8 mouse cellular contexts compared by ENCODE assay signal in the genomic region with DNA sequence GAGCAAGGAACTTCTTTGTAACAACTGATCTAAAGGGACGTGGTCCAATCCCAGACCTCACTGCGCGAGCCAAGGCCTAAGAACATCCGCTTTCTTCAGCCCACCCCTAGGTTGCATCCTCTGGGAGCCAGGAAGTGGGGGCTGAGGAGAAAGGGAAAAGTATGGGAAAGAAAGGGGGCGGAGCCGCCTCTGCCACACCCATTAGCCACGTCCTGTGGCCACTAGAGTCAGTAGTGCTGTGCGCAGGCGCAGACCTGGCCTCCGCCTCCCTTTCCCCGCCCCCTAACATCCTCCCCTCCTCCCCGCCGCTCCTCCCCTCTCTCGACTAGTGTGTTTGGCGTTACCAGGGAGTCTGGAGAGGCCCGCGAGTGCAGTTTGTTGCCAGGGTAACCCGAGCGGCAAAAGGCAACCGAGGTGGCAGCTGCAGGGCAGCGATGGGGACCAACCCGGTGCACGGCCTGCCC. TPM values are rescaled to one million over a fixed set of nuclear protein-coding genes. Genes with fewer than 3 reads are reported as not detected.
DNase-seq lines count a peak whose midpoint lies in the region; TF ChIP-seq lines count a peak whose summit lies in the region.

A gene (plus strand): TSS at position 327 of the 464 bp plus-strand sequence.

- H3K4me3 ChIP-seq in left cerebral cortex, adult 2 months = peak within 1 kb of the TSS; percentile 61
- peak within 1 kb of the TSS; percentile 27 for H3K4me3 ChIP-seq in macrophage (ENCODE audit: inconsistent target)

- intact Hi-C loops in left cerebral cortex, adult 2 months (cut with DNase I) = loop anchor here (2.0 to 5.0 kb wide), 2 partner anchors 127 to 151 kb away; a partner anchor contains a TSS

- WGBS in macrophage (ENCODE audit: missing documents) = 3% methylated on average over 20 of the region's 23 CpGs

- TF ChIP-seq CTCF in left cerebral cortex, adult 2 months (IDR thresholded peaks at IDR 0.05) = no peak; the same call in 1 of the 2 replicates

- H3K36me3 ChIP-seq in macrophage (ENCODE audit: inconsistent target) = no peaks in the 10 kb centered on the region

- H3K79me2 ChIP-seq in macrophage (ENCODE audit: inconsistent target) = no peaks in the 10 kb centered on the region

- peak; percentile 93 to 97 for DNase-seq in adrenal gland, adult (ENCODE audit: inconsistent age in 2 of 2, low spot score in 1 of 2)
- peak; percentile 96 for DNase-seq in embryo, embryonic 10 days (ENCODE audit: low spot score)
- DNase-seq in gastrocnemius, postnatal 10 days = peak; percentile 94
- DNase-seq in hindlimb bud, embryonic 11.5 days (ENCODE audit: extremely low spot score, low read depth, low spot score) = peak; percentile 79
- DNase-seq in left cerebral cortex, adult 2 months (ENCODE audit: extremely low spot score in 1 of 2, low spot score in 2 of 2) = peak; percentile 90 to 92
- DNase-seq in right cerebral cortex, adult 18-20 months = peak; percentile 94
- DNase-seq in urinary bladder, adult 2 months (ENCODE audit: low spot score) = peak; percentile 67

- peak within 1 kb of the TSS; percentile 95 for H3K27ac ChIP-seq in left cerebral cortex, adult 2 months
- no peak within 1 kb of the TSS for H3K27ac ChIP-seq in macrophage

RNA-seq across cellular contexts. Expression of the gene that starts here (rescaled TPM):
- total RNA-seq in gastrocnemius, postnatal 10 days (2021) = 1 to 10 TPM in 1 of 2 experiments, under 1 TPM in 1; 0.96 to 1.5 TPM
- 1 to 10 TPM; 1.3 to 1.9 TPM for total RNA-seq in left cerebral cortex, adult 2 months (2021)
- total RNA-seq in macrophage (2018; cell fraction: chromatin; rRNA removed) = 1 to 10 TPM in 6 of 26 experiments, under 1 TPM in 15, not detected in 5; 0.33 to 5.2 (median 0.77) TPM
- under 1 TPM in 25 of 26 experiments, not detected in 1; 0.09 to 0.55 (median 0.15) TPM for total RNA-seq in macrophage (2018; cell fraction: cytosol; rRNA removed)
- 1 to 10 TPM in 5 of 26 experiments, under 1 TPM in 16, not detected in 5; 0.17 to 4.0 (median 0.55) TPM for total RNA-seq in macrophage (2018; cell fraction: nucleus; rRNA removed)
- 0.16 to 0.32 TPM in 2 of 3 replicates, not detected in the other for polyA plus RNA-seq in macrophage (2018)
- 3.2 and 4.4 TPM in 2 replicates for polyA plus RNA-seq in urinary bladder, adult 2 months (2012; rRNA removed)
